Mouse (Mus musculus): ENCODE measurements at regions not wholly inside any gene's neighbourhood (a gene's known extent, or its start where the extent isn't known, plus 50 kb on each side); places are given as distances from the start of the nearest gene placed in this dataset.

DNA sequence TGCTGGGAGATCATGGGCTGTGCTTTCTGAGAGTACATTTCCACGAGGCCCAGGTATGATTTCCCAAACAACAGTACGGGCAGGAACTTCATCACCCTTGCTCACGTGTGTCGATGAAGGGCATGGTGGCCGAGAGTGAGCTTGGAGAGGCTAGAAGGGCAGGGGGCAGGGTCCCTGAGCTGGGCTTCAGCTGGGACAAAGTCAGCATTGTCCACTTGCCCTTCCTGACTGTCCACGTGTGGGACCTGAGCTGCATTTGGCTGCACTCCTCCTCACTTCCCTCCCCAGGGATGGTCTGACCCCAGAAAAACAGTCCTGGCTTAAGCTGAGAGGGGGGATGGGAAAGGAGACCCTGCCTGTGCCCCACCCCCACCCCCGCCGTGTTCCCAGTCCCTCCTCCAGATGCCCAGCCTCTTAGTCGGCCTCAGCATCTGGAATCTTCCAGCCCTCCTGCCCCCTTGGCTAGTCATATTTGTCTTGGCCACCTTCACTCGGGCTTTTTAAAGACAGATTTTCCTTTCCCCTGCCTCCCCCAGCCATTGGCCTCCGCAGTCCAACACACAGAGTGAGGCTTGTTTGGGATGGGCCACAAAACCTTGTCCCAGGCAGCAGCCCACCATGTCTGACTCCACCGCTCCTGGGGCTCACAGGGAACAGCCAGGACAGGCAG, 58.6 kb downstream of the Isg20 start:
- 0 out of 2 replicates have a peak, but pooled peaks cover 2% of the 10 kb centered on the region for H3K9me3 ChIP-seq (replicated peaks)
- H3K27ac ChIP-seq (ENCODE audit: poor library complexity, severe bottlenecking): no peak overlapping the region
- H3K4me2 ChIP-seq: no peak overlapping the region
- no peaks in the 10 kb centered on the region for H3K4me1 ChIP-seq (replicated peaks)
- no peak overlapping the region for H3K9ac ChIP-seq
- no peak overlapping the region for H3K4me3 ChIP-seq
- no peak; the same call in 1 of the 2 replicates for ATAC-seq (ENCODE audit: insufficient number of reproducible peaks, low FRiP score)
- H3K36me3 ChIP-seq: no peaks in the 10 kb centered on the region
- WGBS: 45% methylated on average over 12 of the region's 12 CpGs
- no peaks in the 10 kb centered on the region for H3K27me3 ChIP-seq (replicated peaks)

DNA sequence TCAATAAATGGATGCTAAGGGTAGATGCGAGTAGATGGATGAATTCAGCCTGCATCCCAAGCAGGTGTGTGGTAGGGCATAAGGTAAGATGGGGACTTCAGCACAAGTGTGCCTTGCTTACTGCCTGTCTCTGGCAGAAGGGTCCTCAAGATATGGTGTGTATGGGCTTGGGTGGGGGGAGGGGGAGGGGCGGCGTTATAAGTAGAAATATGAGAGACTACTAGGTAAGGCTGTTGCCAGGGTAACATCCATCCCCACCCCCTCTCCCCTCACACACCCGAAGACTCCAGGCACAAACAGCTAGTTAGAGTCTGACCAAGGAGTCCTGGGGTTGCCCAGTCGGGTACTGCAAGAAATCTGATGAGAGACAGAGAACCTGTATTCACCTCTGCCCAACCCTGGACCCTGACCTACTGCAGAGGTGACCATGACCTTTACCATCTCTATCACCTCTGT, 63.5 kb upstream of the Acan start:
- Histone ChIP-seq H3K4me3 (peak overlapping the region; percentile 48), H3K9ac (peak overlapping the region; percentile 65; the same call in 1 of the 2 replicates), H3K27ac (ENCODE audit: poor library complexity, severe bottlenecking) (no peak overlapping the region), H3K36me3 (no peaks in the 10 kb centered on the region), H3K27me3 (replicated peaks) (peaks cover 8% of the 10 kb centered on the region; the same call in 1 of the 2 replicates), H3K4me2 (peak overlapping the region; percentile 87), H3K9me3 (replicated peaks) (no peaks in the 10 kb centered on the region), H3K4me1 (replicated peaks) (peaks cover 7% of the 10 kb centered on the region)
- WGBS: 38% methylated on average over 5 of the region's 5 CpGs
- ATAC-seq (ENCODE audit: insufficient number of reproducible peaks, low FRiP score): peak; percentile 42

DNA sequence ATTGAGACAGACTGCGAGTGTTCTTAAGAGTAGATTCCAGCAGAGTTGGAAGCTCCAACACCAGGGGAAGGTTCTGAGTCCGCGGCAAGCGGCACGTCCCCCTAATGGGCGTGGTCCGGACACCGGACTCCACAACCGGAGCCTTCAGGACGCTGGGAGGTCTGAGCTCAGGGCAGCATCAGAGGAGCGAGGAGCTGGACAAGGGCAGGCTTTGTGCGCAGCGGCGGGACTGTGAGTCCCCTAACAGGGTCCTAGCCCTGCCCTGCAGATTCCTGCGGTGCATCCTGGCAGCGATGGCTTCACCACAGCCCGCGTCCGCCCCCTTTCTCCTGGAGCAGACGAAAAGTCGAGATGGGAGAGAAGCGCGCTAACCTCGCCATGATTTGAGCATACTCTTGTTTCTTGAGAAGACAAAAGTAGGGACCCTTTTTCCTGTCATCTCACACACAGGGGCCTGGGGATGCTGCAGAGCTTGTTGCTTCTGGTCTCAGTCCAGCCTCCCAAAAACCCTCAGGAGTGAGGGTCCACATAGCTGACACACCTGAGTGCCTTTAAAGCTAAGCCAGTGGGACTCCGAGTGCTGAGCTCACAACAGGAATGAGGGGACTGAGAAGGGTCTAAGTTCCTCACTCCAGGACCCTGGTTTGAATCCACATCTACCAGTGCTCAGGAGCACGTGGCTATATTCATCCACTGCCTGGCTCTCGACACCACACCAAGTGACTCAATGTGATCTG, 62.8 kb upstream of the Acan start:
- Histone ChIP-seq H3K4me2 (peak overlapping the region; percentile 87), H3K9ac (peak overlapping the region; percentile 65; the same call in 1 of the 2 replicates), H3K27me3 (replicated peaks) (peaks cover 8% of the 10 kb centered on the region; the same call in 1 of the 2 replicates), H3K27ac (ENCODE audit: poor library complexity, severe bottlenecking) (0 out of 2 replicates have a peak overlapping the region, but pooled peaks have one; percentile 6), H3K4me1 (replicated peaks) (peaks cover 7% of the 10 kb centered on the region), H3K4me3 (peak overlapping the region; percentile 48), H3K36me3 (no peaks in the 10 kb centered on the region), H3K9me3 (replicated peaks) (no peaks in the 10 kb centered on the region)
- ATAC-seq (ENCODE audit: insufficient number of reproducible peaks, low FRiP score): peak; percentile 74
- 3% methylated on average over 27 of the region's 27 CpGs for WGBS

DNA sequence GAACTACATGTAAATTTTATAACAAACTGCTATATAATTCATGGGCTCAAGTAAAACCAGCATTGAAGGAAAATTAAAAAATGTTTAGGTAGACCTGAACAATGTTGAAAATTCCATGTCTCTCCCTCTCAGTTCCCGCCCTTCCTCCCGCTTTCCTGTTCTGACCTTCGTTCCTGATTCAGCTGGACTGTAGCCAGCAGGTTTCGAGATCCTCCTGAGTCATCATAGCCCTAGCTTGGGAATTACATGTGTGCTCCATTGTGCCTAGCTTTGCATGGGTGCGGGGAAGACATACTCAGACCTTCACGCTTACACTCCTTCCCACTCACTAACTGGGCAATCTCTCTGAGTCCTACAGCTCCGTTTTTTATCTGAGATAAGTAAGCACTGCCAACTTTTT, 60.3 kb upstream of the Acan start:
- Histone ChIP-seq H3K9me3 (replicated peaks) (no peaks in the 10 kb centered on the region), H3K27me3 (replicated peaks) (peaks cover 8% of the 10 kb centered on the region; the same call in 1 of the 2 replicates), H3K4me1 (replicated peaks) (peaks cover 12% of the 10 kb centered on the region), H3K4me3 (no peak overlapping the region), H3K36me3 (no peaks in the 10 kb centered on the region), H3K27ac (ENCODE audit: poor library complexity, severe bottlenecking) (no peak overlapping the region), H3K4me2 (no peak overlapping the region), H3K9ac (no peak overlapping the region)
- ATAC-seq (ENCODE audit: insufficient number of reproducible peaks, low FRiP score): no peak
- WGBS: 67% methylated on average over 7 of the region's 7 CpGs

DNA sequence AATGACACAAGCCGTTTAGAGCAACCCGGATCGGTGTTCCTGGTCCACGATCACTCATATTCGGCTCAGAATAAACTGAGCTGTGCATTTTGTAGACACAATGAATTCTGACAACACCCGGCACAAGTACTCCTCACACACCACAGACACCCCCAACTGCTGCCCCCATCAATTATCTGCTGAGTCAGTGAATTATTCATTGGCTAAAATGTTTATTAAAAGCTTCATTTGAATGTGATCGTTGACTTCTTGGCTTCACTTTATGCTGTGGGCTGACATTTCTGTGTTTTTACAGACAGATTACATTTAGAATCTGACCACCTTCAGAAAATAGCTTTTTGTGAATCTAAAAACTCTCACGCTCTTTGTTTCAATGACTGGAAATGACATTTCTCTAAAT, 59.1 kb upstream of the Acan start:
- ATAC-seq (ENCODE audit: insufficient number of reproducible peaks, low FRiP score): no peak

DNA sequence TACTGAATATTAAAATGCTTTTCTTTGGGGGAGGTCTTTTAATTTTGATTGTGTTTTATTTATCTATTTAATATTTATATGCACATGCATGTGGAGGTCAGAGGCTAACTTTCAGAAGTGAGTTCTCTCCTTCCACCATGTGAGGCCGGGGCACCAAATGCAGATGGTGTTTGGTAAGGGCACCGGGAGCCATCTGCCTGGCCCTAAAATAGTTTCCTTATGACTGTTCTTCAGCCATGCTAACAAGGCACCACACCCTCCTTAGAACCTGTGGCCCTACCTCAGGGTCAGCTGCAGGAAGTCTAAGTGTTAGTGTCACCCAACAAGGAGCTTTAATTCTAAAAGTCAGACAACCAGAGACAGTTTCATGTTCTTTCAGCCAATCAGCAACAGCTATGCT, 58.2 kb upstream of the Acan start:
- H3K27ac ChIP-seq (ENCODE audit: poor library complexity, severe bottlenecking): no peak overlapping the region
- 79% methylated on average over 2 of the region's 2 CpGs for WGBS
- no peaks in the 10 kb centered on the region for H3K9me3 ChIP-seq (replicated peaks)
- no peak overlapping the region for H3K4me3 ChIP-seq
- no peak overlapping the region for H3K4me2 ChIP-seq
- no peak overlapping the region for H3K9ac ChIP-seq
- no peak for ATAC-seq (ENCODE audit: insufficient number of reproducible peaks, low FRiP score)
- no peaks in the 10 kb centered on the region for H3K36me3 ChIP-seq
- H3K4me1 ChIP-seq (replicated peaks): peaks cover 12% of the 10 kb centered on the region
- H3K27me3 ChIP-seq (replicated peaks): peaks cover 3% of the 10 kb centered on the region; the same call in 1 of the 2 replicates

More for the DNA sequence above, 59.1 kb upstream of the Acan start:
- Histone ChIP-seq H3K9me3 (replicated peaks) (no peaks in the 10 kb centered on the region), H3K36me3 (no peaks in the 10 kb centered on the region), H3K9ac (no peak overlapping the region), H3K4me1 (replicated peaks) (peaks cover 12% of the 10 kb centered on the region), H3K4me3 (no peak overlapping the region), H3K27me3 (replicated peaks) (peaks cover 6% of the 10 kb centered on the region; the same call in 1 of the 2 replicates), H3K4me2 (no peak overlapping the region), H3K27ac (ENCODE audit: poor library complexity, severe bottlenecking) (no peak overlapping the region)
- WGBS: 85% methylated on average over 8 of the region's 8 CpGs

DNA sequence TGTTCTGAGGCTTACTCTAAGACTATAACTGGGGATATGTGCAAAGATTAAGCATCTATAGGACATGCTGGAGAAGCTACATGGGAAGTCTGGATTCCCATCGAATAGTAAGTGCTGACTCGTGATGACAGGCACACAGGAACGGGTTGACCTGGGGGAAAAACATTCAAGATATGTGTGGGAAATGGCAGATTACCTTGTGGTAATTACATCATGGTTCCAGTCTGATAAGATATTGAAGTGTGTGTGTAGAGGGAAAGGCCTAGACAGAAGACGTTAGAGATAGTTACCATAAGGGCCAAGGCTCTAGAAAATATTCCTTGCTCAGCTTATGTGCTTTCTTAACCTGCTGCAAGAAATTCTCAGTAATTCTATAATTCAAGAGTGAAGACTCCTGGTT, 57.5 kb upstream of the Acan start:
- WGBS: 28% methylated on average over 4 of the region's 4 CpGs
- no peak for ATAC-seq (ENCODE audit: insufficient number of reproducible peaks, low FRiP score)
- H3K4me1 ChIP-seq (replicated peaks): peaks cover 6% of the 10 kb centered on the region
- H3K4me3 ChIP-seq: no peak overlapping the region
- H3K27ac ChIP-seq (ENCODE audit: poor library complexity, severe bottlenecking): no peak overlapping the region
- H3K27me3 ChIP-seq (replicated peaks): peaks cover 3% of the 10 kb centered on the region; the same call in 1 of the 2 replicates
- H3K4me2 ChIP-seq: no peak overlapping the region
- no peak overlapping the region for H3K9ac ChIP-seq
- no peaks in the 10 kb centered on the region for H3K9me3 ChIP-seq (replicated peaks)
- H3K36me3 ChIP-seq: no peaks in the 10 kb centered on the region
